Mouse (Mus musculus) layer of hippocampus, postnatal 10 days (tissue): Measurements from ENCODE around the gene Zfp263. TPM values are rescaled to one million over a fixed set of nuclear protein-coding genes. Genes with fewer than 3 reads are reported as not detected.

ENCODE experiments used
- DNase-seq, 2 experiments: peaks; one replicate each; pipeline ENCODE4 v3.0.0; 2021; ENCODE audit warnings: low spot score in 2 of 2
- long read RNA-seq: library from polyadenylated mRNA; stranded (forward); transcript quantifications from one replicate; pipeline ENCODE4 v2.0.0, GENCODE M21; 2023
- total RNA-seq, 2 experiments: library from RNA; stranded (reverse); gene quantifications; 2 replicates each; pipeline ENCODE4 v1.2.3; 2021

Gene Zfp263
- 10 to 100 TPM; 19.7 to 21.8 TPM for total RNA-seq
- long read RNA-seq, result 0 reads

GRCm38 (mm10) chr16:3743503-3744185, at the start of gene Zfp263:
Gene Zfp263 (plus strand): TSS chr16:3744093.
- peak; percentile 83 to 89 for DNase-seq

- no peak for DNase-seq
Measured at GRCm38 (mm10) chr16:3699281-3699680, 44.6 kb upstream of the Zfp263 start.

GRCm38 (mm10) chr16:3700893-3701292, 43.0 kb upstream of the Zfp263 start:
- no peak for DNase-seq

- no peak for DNase-seq
Measured at GRCm38 (mm10) chr16:3706680-3707079, 37.2 kb upstream of the Zfp263 start.

GRCm38 (mm10) chr16:3714731-3715130, 29.2 kb upstream of the Zfp263 start:
- DNase-seq, result no peak

GRCm38 (mm10) chr16:3717980-3718379, 25.9 kb upstream of the Zfp263 start, which contains the start of gene Mefv:
Gene Mefv (minus strand): TSS chr16:3718097.
- no peak for DNase-seq

GRCm38 (mm10) chr16:3723231-3723630, 20.7 kb upstream of the Zfp263 start:
- DNase-seq, result no peak

GRCm38 (mm10) chr16:3727980-3728720, 15.7 kb upstream of the Zfp263 start:
- no peak for DNase-seq

GRCm38 (mm10) chr16:3732612-3733011, 11.3 kb upstream of the Zfp263 start:
- no peak for DNase-seq

GRCm38 (mm10) chr16:3733198-3733732, 10.6 kb upstream of the Zfp263 start:
- DNase-seq, result no peak

- no peak for DNase-seq
Measured at GRCm38 (mm10) chr16:3742466-3742865, 1.4 kb upstream of the Zfp263 start.

- no peak for DNase-seq
Measured at GRCm38 (mm10) chr16:3744186-3744700, 350 bp downstream of the Zfp263 start.

GRCm38 (mm10) chr16:3745656-3746055, 1.8 kb downstream of the Zfp263 start:
- no peak for DNase-seq

GRCm38 (mm10) chr16:3748976-3749375, 5.1 kb downstream of the Zfp263 start:
- DNase-seq, result no peak

- DNase-seq, result no peak
Measured at GRCm38 (mm10) chr16:3771603-3772002, 27.7 kb downstream of the Zfp263 start.

GRCm38 (mm10) chr16:3776365-3776764, 32.5 kb downstream of the Zfp263 start:
- DNase-seq, result no peak

- no peak for DNase-seq
Measured at GRCm38 (mm10) chr16:3777986-3778385, 34.1 kb downstream of the Zfp263 start.

- no peak for DNase-seq
Measured at GRCm38 (mm10) chr16:3781237-3781636, 37.3 kb downstream of the Zfp263 start.

- DNase-seq, result no peak
Measured at GRCm38 (mm10) chr16:3788394-3788793, 44.5 kb downstream of the Zfp263 start.
